Mouse (Mus musculus): ENCODE results near the gene Kmt5c.

Gene Kmt5c

DNA sequence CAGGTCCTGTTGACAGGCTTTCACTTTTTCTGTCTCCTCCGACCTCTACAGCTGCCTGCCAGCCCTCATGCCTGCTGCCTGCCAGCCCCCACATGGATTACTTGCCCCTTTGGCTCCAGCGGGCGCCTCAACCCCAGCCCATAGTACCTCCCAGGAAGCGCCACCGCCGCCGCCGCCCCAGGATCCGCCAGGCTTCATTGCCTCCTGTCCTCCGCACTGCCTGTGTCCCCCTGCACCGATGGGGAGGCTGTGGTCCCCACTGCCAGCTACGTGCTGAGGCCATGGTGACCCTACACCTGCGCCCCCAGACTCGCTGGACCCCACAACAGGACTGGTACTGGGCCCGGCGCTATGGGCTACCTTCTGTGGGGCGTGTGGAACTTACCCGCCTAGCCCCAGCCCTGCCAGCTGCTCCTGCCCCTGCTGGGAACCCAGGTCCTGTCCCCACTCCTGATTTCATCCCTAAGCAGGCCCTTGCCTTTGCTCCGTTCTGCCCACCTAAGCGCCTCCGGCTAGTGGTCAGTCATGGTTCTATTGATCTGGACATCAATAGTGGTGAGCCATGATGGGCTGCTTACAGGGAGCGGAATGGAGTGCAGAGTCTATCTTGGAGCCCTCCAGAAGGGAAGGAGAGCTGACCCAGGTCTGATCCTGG is 6.5 kb downstream of the Kmt5c start:
- DNase-seq (ENCODE audit: low spot score): no peak

DNA sequence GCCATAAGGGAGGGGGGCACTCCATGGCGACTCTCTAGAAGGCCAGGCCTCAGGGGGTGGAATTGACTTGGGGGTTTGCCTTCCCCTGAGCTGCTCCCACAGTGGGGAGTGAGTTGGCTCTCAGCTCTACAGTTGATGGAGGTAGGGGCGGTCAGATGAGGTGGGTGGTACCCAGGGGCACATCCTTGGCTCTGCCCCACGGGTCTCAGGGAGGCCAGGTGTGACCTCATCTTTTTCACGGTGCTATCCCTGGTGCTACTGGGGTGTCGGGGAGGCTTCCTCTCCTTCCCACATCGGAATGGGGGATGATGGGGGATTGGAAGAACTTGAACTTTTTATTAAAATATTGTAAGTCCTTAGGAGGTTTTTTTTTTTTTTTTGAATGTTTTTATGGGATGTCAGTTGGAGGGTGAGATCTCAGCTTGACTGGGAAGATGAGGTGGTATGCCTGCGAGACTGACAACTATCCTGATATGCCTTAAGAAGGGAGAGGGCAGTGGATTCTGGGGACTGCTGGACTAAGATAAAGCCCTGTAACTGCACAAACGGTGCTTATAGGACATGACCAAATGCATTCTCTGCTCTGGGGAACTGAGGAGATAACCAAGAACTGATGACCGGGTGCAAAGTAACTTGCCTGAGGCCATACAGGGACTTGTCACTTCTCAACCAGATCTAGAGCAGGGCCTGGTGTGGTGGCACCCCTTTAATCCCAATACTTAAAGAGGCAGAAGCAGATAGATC is 7.4 kb downstream of the Kmt5c start:
- no peak for DNase-seq (ENCODE audit: low spot score)

DNA sequence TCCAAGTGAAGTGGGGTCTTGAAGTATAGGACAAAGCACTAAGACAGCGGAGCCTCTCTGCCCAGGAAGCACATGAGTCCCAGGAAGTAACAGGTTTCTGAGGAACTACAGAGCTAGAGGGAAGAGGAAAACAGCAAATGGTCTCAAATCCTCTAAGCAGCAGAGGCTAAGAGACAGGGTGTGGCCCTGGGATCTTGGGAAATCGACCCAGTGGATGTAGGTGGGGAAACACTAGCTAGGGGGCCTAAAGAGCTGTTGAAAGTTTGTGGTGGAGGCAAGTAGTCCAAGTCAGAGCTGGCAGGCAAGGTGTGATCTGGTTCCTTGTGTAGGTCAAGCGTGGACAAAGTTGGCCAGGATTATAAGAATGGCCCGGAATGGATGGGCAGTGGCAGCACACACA is 8.4 kb downstream of the Kmt5c start:
- DNase-seq (ENCODE audit: low spot score): no peak

DNA sequence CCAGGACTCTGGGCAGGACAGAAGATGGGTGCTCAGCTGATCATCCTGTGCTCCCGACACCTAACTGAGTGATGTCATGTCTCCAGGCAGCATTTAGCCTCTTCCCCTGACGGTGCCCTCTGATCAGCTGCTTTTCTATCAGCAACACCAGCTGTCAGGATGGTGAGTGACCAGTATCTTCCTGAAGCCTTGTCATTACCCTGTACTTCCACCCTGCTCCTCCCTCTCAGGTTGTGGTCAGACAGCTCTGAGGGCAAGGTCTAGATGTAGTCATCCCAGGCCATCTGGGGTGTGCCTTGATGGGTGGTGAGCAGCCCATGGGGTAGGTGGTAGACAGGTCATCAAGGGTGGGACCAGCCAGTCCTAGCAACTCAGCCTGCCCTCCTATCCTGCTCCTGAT is 9.3 kb downstream of the Kmt5c start:
- DNase-seq (ENCODE audit: low spot score): no peak

DNA sequence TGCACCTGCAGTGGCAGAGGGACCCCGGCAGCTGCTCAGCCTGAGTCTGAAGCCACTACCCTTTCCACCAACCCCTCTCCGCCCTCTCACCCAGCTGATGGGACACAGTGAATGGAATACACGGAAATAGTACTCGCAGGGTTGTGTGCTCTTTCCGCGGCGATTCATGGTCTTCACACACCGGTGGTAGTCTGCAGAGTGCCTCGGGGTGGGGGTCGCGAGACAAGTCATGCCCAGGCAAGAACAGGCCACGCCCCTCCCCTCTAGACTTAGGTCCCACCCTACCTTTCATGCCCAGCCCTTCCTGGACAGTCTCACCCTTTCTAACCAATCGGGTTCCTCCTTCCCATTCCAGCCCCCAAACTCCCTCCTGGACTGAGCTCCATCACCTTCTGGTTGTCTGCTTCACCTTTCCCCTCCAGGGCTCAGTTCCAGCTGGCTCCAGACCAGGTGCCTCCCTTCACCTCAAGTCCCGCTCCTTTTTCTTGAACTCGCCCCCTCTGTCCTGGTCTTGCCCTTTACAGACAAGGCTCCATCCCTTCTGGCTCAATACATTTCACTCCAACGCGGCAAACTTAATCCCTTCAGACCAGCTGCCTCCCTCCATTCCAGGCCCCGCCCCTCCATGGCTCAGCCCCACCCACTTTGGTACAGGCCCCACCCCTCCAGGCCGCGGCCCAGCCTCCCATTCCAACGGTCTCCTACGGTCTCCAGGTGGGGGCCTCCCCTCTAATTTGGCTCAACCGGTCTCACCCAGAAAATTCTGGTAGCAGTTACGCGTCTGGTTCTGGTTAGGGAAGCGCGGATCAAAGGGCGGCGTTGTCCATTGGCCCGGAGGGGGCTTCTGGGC is 12.3 kb downstream of the Kmt5c start:
- DNase-seq (ENCODE audit: low spot score): no peak

DNA sequence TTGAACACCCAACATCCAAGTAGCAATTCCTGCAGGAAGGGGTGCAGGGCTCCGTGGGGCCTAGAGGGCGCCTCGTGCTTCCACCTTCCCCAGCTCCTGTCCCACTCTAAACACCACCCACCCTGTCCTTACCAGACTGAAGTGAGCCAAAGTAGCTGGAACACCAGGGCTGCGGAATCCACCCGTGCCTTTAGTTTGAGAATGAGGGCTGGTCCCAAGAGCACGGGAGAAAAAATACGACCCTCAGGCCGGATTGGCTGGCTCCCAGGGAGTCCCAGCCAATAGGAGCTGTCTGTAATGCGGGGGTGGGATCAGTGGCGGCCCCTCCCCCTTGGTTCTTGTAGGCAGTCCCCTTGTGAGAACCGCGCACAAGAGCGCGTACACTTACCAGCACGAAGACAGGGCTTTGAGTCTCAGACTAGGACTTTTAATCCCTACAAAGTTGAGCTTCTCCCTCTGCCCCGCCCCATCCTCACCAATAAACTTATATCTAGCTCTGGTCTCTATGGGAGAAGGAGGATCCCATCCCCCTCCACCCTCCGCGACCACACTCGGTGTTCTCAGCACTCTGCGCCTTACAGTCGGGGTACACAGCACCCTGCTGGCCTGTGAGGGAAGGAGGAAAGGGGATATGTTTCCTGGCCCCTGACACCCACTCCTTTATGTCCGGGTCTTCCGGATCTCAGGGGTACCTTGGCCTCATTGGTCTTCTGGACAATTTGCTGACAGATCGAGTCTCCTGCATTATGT is 13.1 kb downstream of the Kmt5c start, which contains the start of gene Cox6b2:
TSS of gene Cox6b2 (minus strand) at position 274 of the 750 bp plus-strand sequence.
- DNase-seq (ENCODE audit: low spot score): peak; percentile 68

DNA sequence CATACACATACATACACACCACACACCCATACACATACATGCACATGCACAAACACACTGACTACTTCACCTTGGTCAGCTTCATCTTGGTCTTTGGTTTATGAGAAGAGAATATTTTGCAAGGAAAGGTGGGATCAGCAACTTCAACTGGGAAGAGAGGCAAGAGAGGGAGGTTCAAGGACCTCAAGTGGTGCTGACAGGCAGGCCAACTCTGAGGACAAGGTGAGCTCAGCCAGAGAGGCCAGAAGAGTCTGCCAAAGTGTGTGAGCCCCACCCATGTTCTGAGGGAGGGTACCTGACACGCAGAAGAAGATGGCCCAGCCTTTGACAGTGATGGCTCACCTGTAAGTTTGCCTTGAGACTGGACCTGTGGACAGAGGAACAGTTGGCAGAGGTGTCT is 19.8 kb downstream of the Kmt5c start:
- DNase-seq (ENCODE audit: low spot score): no peak

DNA sequence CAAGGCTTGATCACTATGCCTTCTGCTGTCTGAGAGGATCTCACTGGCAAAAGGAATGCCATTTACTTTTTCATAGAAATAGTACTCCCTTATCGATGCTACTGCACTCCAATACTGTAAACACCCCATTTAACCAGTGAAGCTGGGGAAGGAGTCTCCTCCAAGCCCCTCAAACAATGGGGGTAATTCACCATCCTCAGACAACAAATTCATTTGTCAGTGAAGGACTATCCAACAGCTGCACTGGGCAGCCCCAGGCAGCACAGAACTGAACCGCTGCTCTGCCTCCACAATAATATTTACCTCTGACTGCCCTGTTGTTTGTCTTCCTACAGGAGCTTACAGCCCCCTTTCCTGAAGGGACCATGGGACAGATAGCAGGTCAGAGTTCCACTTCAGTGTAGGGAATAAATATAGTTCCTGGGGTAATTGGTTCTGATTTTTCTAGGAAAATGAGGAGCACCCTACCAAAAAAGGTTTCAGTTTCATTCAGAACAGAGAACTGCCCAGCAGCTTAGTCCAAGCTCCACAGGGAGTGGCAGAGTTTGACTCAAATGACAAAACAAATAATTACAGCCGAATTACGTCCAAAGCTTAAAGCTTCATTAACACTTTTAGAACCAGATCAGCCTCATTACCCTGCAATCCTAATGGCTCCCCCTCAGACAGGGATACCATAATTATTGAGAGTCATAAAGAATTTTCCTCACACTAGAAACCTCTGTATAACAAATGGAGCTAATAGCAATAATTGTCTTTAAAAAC is 25.2 kb downstream of the Kmt5c start:
- DNase-seq (ENCODE audit: low spot score): no peak

DNA sequence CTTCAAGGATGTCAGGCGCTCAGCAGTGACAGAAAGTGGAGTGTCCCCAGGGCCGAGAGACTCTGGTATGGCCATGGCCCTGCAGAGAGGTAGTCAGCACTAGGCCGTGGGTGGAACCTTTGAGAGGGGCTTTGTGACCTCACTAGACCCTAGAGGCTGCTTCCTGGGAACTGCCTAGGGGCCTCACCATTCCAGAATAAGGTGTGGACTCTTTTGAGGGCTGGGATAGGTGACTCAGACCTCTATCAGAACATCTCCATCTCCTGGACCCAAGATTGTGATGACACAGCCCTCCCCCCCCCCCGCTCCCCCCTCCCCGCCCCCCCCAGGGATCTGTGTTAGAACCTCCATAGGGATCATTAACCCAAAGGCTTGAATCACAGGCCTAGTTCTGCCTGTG is 31.3 kb downstream of the Kmt5c start, which contains the start of gene Fam71e2:
TSS of gene Fam71e2 (minus strand) at position 101 of the 400 bp plus-strand sequence.
- no peak for DNase-seq (ENCODE audit: low spot score)

DNA sequence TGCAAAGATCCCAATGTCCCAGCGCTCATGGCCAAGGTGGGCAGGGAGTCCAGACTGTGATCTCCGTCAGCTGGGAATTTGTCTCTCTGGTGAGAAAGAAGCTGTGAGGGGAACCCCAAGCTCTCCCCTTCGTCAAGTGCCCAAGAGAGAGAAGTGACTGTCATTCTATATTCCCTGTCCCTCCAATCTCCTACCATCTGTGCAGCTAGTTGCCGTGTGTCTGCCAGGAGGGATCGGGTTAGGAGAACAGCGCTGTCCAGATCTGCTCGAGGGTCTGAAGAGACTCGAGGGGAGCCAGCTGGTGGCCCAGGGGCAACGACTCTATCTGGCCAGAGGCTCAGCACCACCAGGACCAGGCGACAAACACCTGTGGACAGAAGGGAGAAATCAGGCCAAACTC is 36.2 kb downstream of the Kmt5c start:
- DNase-seq (ENCODE audit: low spot score): no peak

DNA sequence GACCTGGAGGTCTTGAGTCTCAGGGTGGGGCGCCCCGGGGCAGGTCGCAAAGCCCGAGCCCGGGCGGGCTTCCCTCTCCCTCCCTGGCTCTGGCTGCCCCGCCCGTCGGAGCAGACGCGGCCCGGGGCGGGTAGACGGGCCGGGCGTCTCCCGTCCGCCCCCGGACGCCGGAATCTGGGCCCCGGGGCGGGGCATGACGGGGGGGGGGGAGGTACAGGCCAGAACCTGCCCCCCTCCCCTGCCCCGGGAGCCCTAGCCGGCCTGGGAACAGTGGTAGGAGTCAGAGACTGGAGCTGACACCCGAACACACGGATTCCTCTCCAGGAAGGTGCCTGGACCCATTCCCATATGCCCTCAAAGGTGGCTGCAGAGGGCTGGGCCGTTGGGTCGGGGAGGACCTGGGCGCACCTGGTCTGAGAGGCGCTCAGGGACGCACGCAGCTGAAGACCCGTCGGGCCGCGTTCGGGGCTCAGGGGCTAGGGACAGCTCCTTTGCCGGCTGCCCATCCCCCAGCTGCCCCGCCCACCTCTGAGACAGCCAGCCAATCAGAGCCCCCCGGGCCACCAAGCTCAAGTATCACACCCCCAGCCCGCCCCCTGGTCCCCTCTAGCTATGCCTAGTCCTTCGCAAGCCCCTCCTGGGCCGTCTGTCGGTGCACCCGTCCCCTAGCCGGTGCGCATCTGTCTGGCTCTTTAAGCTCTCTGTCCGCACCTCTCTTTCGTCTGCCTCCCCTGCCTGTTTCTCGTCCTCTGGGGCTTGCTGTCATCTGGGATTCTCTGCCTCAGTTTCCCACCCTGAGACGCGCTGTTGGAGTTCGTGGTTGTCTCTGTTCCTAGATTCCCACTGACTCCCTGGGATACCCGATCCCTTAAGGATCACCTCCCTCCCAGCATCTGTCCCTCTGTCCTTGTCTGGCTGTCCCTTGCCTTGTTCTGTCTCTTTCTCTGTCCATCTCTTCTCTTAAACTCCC is 37.2 kb downstream of the Kmt5c start:
- no peak for DNase-seq (ENCODE audit: low spot score)

DNA sequence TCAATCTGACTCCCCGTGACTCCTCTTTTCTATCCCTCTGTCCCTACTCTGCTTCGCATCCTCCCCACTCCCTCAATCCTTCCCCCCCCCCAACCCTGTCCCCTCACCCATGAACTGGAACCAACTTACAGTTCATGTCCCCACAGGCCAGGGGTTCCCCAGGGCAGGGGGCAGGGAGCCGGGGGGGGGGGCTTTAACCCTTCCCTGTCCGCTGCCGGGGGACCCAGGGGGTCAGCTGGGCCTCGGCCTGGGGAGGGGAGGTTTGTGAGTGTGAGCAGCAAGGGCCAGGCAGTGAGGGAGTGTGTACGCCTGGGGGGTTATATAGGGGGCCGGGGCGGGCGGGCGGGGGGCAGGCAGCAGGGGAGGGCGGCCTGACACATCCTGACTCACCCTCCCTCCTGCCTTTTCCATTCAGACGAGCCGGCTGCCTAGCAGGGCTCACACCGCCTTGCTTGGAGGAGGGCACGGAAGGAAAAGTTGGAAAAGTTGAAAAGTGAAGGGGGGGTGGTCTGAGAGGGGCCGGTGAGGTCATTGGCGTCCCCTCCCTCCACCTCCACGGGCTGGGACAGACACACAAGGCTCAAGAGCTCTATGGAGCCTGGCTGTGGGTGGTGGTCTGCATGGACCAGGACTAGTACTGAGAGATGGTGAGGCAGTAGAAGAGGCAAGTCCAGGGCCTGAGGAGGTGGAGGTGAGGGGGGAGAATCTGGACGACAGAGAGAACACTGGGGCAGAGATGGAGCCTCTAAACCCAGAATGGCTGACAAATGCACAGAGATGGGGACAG is 38.1 kb downstream of the Kmt5c start:
- no peak for DNase-seq (ENCODE audit: low spot score)

DNA sequence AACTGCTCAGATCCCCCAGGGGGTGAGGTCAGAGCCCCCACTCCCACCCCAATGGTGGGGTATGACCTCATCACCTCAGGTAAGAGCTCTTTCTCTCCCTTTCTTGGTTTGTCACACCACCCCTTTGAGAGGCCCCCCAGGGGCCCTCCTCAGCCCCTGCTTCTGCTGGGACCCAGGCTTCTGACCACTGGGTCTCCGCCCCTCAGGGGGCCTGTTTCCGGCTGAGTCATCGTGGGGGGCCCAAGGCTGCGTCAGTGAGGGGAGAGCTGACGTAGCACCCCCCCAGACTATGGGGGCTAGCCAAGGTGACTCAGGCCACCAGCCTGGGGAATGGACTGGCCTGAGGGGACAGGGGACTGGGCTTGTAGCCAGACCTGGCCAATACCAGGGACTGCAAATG is 40.0 kb downstream of the Kmt5c start:
- no peak for DNase-seq (ENCODE audit: low spot score)

DNA sequence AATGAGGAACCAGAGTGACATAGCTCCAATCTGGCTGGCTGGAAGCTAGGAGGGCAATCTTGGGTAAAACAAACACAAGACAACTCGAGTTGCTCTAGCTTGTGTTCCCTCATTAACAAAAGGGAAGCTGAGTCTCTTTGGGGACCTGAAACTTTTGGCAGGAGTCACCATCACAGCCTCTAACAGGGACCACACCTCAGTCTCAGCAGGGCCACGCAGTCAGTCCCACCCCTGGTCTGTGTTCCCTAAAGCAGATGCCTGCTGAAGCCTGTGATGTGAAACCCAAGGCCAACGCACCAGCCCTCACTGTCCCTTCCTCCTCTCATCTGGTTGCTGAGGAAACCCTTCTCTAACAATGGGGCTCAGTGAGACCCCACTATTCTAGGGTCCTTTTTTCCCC is 42.2 kb downstream of the Kmt5c start:
- no peak for DNase-seq (ENCODE audit: low spot score)

DNA sequence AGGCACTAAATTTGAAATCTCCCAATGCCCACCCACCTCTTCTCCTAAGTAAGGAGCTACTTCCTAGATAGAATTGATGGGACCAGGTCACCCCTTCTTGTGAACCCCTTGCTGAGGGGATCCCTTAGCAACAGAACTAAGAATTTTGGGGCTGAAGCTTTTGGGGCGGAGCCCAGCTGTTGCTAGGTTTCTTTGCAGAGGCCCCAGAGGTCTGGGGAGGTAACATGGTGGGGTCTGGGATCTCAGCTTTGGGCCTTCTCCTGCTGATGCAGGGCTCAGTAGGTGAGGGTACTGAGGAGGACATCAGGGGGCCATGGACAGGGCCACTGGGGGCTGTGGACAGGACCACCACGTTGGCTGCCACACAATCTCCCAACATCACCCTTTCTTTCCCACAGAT is 42.8 kb downstream of the Kmt5c start, which contains the start of the genes Il11 and Tmem190:
TSS of gene Il11 (minus strand) at position 101 of the 400 bp plus-strand sequence.
TSS of gene Tmem190 (plus strand) at position 179 of the 400 bp plus-strand sequence.
- no peak for DNase-seq (ENCODE audit: low spot score)

DNA sequence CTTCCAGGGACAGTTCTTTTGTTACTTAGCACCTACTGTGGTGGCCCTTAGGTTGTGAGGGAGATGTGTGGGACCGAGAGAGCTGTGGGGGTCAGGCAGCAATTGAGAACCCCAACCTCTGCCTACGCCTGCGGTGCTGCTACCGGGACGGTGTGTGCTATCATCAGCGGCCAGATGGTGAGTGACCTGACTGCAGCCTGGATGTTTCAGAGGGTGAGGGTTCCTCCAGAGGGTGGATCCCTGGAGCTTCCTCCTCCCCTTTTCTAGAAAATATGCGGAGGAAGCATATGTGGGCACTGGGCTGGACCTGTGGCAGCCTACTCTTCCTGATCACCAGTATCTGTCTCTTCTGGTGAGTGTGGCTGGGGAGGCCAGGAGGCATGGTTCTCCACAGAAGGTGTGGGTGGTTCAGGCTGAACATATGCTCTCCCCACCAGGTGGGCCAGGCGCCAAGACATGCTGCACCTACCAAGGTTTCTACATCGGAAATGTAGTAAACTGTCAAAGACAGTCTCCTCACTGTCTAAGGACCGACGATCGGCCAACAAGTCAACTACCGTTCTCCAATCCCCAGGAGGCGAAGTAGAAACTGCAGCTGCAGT is 43.9 kb downstream of the Kmt5c start:
- no peak for DNase-seq (ENCODE audit: low spot score)

DNA sequence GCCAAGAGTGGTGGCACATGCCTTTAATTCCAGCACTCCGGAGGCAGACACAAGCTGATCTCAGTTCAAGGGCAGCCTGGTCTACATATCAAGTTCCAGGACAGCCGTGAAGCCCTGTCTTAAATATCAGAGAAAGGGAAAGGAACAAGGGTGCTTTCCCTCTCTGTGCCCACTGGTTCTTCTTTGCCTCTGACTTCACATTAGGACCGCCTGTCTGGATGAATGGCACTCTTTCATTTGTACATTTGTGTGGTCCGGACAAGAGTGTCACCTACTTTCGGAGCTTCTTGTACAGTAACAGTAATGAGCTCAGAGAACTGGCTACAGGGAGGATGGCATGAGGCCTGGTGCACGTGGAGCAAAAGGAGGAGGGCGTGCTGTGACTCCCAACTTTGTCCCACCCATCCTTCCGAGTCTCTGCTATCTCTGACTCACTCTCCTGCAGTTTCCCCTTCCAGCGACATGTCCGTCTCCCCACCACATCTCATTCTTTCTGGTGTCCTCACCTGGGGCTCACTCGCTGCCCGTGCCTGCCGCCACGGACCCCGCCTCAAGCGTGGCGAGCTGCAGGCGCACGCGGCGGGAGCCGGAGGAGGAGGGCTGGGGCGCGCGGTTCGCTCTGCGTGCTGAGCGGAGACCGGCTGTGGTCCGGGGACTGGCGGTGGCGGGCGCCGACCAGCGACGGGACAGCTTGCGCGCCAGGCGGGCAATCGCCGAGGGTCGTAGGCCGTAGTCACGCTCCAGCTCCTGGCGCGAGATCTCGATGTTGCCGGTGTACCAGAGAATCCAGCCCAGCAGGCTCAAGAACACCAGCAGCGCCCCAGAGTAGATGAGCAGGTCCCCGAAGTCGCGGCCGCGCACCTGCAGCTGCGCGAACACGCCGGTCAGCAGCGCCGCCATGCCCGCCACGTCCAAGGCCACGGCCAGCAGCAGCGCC is 48.9 kb downstream of the Kmt5c start:
- DNase-seq (ENCODE audit: low spot score): no peak
